Mouse (Mus musculus): ENCODE measurements around the gene Ccr5. TPM values are rescaled to one million over a fixed set of nuclear protein-coding genes. Genes with fewer than 3 reads are reported as not detected.
"Not testable (repeated sequence)": the region's sequence is repeated elsewhere in the genome, so short reads cannot be mapped to it uniquely, and the experiment has no call there.

Ccr5 gene
- polyA plus RNA-seq, 1 experiment, result 0.59 TPM

DNA sequence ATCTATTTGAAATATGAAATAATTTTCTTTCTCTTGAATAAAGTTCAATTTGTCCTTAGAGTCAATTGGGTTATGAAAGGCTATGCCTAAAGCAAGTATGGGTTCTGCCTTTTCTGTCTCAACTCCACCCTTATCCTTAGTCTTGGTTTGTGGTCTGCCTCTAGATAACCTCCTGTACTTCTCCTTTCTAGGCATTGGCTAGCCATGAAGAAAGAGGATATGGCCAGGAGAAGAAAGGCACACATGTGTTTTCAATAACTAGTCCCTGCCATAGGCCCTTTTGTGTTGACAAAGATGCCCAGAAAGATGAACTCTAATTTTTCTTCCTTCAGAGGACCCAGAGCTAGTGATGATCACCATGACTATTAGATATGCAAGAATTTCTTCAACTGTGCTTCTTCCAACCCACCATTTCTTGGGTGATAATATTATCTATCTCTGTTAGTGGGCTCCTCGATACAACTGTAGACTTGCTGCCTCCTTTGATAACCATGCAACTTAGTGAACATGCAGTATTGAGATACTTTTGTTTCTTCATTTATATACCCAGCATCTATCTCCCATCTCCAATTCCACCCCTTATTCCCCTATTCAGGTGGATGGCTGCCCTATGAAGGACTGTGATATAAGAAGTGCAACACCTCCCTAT is 8.6 kb upstream of the Ccr5 start:
- TF ChIP-seq CTCF (IDR thresholded peaks at IDR 0.05; ENCODE audit: borderline replicate concordance, extremely low read depth, insufficient read depth, insufficient read length) (no peak), POLR2A (IDR thresholded peaks at IDR 0.05; ENCODE audit: borderline replicate concordance, extremely low read depth, insufficient read depth, insufficient read length, poor library complexity, severe bottlenecking) (no peak)
- DNase-seq (ENCODE audit: low read depth), result no peak

DNA sequence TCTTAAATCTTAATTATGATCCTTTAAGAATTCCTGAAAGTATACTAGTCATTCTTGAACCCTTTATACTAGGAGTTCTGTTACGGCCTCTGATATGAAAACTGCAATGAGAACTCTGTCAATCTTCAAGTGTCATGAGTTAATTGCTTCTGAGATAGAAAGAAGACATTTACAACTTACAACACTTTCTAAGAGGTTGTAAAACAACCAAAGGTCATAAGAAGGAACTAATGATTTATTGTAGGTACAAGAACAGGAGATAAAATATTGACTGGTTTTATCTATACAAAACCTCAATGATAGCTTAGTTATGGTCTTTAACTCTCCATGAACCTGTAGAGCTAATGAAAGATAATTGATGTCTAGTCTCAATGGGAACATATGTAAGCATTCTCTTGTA is 7.6 kb upstream of the Ccr5 start:
- no peak for DNase-seq (ENCODE audit: low read depth)
- TF ChIP-seq POLR2A (IDR thresholded peaks at IDR 0.05; ENCODE audit: borderline replicate concordance, extremely low read depth, insufficient read depth, insufficient read length, poor library complexity, severe bottlenecking), result no peak
- no peak for TF ChIP-seq CTCF (IDR thresholded peaks at IDR 0.05; ENCODE audit: borderline replicate concordance, extremely low read depth, insufficient read depth, insufficient read length)

DNA sequence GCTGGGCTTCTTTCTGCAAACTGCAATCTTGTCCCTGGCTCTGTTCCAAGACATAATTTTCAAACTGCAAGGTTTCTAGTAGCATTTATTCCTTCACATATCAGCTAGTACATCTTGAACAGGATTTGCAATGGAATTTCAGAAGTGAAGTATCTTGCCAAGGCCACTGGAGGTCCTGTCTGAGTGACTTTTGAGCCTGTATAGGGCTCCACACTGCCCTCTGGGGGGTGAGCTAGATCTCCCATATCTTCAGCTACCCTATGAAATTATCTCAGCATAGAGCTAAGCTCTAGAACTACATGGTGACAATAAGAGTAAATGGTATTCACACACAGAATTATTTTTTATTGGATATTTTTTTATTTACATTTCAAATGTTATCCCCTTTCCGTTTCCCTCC is 2.9 kb upstream of the Ccr5 start:
- TF ChIP-seq CTCF (IDR thresholded peaks at IDR 0.05; ENCODE audit: borderline replicate concordance, extremely low read depth, insufficient read depth, insufficient read length) (no peak; the same call in 1 of the 2 replicates), POLR2A (IDR thresholded peaks at IDR 0.05; ENCODE audit: borderline replicate concordance, extremely low read depth, insufficient read depth, insufficient read length, poor library complexity, severe bottlenecking) (no peak)
- no peak for DNase-seq (ENCODE audit: low read depth)

DNA sequence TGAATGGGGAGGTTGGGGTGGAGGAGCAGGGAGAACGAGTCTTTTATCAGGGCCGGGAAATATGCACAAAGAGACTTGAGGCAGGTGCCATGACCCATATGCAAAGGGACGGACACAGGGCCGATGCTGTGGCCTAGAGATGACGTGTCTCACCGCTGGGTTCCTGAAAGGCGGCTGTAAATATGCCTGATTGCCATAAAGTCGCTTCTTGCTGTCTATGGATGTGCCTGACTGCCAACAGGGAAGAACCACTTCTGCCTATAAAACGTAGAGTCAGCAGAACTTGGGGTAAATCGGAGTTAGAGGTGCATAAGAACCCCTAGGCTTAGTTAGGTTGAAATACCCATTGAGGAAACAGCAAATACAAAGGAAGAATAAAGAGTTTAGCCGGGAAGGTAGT is 4.2 kb downstream of the Ccr5 start:
- TF ChIP-seq CTCF (IDR thresholded peaks at IDR 0.05; ENCODE audit: borderline replicate concordance, extremely low read depth, insufficient read depth, insufficient read length) (no peak), POLR2A (IDR thresholded peaks at IDR 0.05; ENCODE audit: borderline replicate concordance, extremely low read depth, insufficient read depth, insufficient read length, poor library complexity, severe bottlenecking) (no peak)
- no peak for DNase-seq (ENCODE audit: low read depth)

GRCm38 (mm10) chr9:124126373-124126772 is 5.0 kb downstream of the Ccr5 start:
- DNase-seq (ENCODE audit: low read depth), result peak; percentile 5
- TF ChIP-seq POLR2A (IDR thresholded peaks at IDR 0.05; ENCODE audit: borderline replicate concordance, extremely low read depth, insufficient read depth, insufficient read length, poor library complexity, severe bottlenecking) (no peak), CTCF (IDR thresholded peaks at IDR 0.05; ENCODE audit: borderline replicate concordance, extremely low read depth, insufficient read depth, insufficient read length) (no peak)

- no peak for TF ChIP-seq CTCF (IDR thresholded peaks at IDR 0.05; ENCODE audit: borderline replicate concordance, extremely low read depth, insufficient read depth, insufficient read length)
- no peak for TF ChIP-seq POLR2A (IDR thresholded peaks at IDR 0.05; ENCODE audit: borderline replicate concordance, extremely low read depth, insufficient read depth, insufficient read length, poor library complexity, severe bottlenecking)
- no peak for DNase-seq (ENCODE audit: low read depth)
Observed at GRCm38 (mm10) chr9:124127412-124127811, 6.1 kb downstream of the Ccr5 start.

DNA sequence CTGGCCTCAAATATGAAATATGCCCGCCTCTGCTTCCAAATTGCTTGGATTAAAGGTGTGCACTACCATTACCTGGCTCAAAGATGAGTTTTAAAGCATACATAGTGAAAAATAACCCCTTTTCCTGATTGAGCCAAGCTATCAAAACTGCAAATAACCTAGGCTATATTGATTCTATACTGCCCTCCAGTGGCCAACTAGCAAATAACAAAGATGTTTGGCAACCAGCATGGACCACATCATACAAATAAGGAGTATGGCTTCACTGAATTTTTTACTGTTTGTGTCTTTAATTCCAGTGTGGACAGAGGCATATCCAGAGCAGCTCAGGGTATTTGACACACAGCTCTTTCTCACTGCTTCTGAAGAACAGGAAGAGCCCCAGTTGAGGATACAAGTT is 7.0 kb downstream of the Ccr5 start:
- peak; percentile 75 for DNase-seq (ENCODE audit: low read depth)
- TF ChIP-seq CTCF (IDR thresholded peaks at IDR 0.05; ENCODE audit: borderline replicate concordance, extremely low read depth, insufficient read depth, insufficient read length), result peak; percentile 32; the same call in 1 of the 2 replicates
- no peak for TF ChIP-seq POLR2A (IDR thresholded peaks at IDR 0.05; ENCODE audit: borderline replicate concordance, extremely low read depth, insufficient read depth, insufficient read length, poor library complexity, severe bottlenecking)

DNA sequence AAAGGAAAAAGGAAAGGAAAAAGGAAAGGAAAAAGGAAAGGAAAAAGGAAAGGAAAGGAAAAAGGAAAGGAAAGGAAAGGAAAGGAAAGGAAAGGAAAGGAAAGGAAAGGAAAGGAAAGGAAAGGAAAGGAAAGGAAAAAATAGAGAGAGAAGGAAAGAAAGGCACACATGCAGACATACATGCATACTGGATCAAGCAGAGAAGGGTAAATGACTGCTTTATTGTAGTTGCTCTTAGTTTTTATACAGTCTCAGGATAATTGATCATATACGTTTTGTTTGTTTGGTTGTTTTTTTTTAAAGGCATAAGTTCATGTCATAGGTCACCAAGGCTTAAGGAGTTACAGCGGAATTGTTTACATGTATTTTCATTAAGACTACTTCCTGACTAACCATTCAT is 11.6 kb downstream of the Ccr5 start:
- DNase-seq (ENCODE audit: low read depth), result not testable (repeated sequence)

DNA sequence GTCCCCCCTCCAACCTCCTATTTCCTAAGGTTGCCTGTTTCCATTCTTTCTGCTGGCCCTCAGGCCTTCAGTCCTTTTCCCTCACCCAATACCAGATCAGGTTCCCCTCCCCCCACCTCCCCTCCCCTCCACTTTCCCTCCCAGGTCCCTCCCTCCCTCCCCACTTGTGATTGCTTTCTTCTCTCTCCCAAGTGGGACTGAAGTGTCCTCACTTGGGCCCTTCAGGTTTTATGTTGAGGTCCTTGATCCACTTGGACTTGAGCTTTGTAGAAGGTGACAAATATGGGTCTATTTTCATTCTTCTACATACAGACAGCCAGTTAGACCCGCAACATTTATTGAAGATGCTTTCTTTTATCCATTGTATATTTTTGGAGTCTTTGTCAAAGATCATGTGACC is 13.6 kb downstream of the Ccr5 start:
- DNase-seq (ENCODE audit: low read depth), result not testable (repeated sequence)

GRCm38 (mm10) chr9:124137619-124138018 is 16.3 kb downstream of the Ccr5 start:
- DNase-seq (ENCODE audit: low read depth), result no peak
- TF ChIP-seq CTCF (IDR thresholded peaks at IDR 0.05; ENCODE audit: borderline replicate concordance, extremely low read depth, insufficient read depth, insufficient read length), result no peak
- TF ChIP-seq POLR2A (IDR thresholded peaks at IDR 0.05; ENCODE audit: borderline replicate concordance, extremely low read depth, insufficient read depth, insufficient read length, poor library complexity, severe bottlenecking), result no peak

- DNase-seq (ENCODE audit: low read depth), result peak; percentile 11
- TF ChIP-seq CTCF (IDR thresholded peaks at IDR 0.05; ENCODE audit: borderline replicate concordance, extremely low read depth, insufficient read depth, insufficient read length), result no peak
- no peak for TF ChIP-seq POLR2A (IDR thresholded peaks at IDR 0.05; ENCODE audit: borderline replicate concordance, extremely low read depth, insufficient read depth, insufficient read length, poor library complexity, severe bottlenecking)
Observed at GRCm38 (mm10) chr9:124138055-124138775, 16.9 kb downstream of the Ccr5 start.

- TF ChIP-seq POLR2A (IDR thresholded peaks at IDR 0.05; ENCODE audit: borderline replicate concordance, extremely low read depth, insufficient read depth, insufficient read length, poor library complexity, severe bottlenecking) (no peak), CTCF (IDR thresholded peaks at IDR 0.05; ENCODE audit: borderline replicate concordance, extremely low read depth, insufficient read depth, insufficient read length) (no peak)
- DNase-seq (ENCODE audit: low read depth), result no peak
Observed at GRCm38 (mm10) chr9:124143678-124144077, 22.3 kb downstream of the Ccr5 start.

Data from brain, embryonic 14.5 days (tissue).